Mouse (Mus musculus): Measurements from ENCODE around the gene Slc39a5. TPM values are rescaled to one million over a fixed set of nuclear protein-coding genes. Genes with fewer than 3 reads are reported as not detected.

Slc39a5 gene
- polyA plus RNA-seq, 1 experiment, result not detected

DNA sequence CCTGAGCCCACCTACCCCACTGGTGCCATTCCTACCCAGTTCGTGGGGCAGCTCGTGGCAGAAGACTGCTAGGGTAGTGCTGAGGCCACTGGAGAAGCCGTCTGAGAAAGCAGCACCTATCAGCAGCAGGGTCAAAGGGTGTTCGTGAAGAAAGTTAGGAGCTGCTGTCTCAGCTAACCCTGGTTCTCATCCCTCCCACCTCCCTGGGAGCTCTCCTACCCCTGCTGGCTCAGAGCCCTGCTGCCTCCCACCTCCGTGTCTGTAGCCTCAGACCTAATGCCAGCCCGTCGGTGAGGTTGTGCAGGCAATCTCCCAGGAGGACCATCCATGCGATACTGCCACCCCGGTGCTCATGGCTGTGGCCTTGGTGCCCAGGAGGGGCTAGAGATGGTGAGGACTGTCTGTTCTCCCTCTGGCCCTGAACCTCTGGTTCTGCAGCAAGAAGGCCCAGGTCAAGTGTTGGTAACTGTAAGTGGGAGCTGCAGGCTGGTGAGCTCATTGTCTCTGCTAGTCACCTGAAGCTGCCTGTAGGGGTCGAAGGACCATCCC is 4.2 kb downstream of the Slc39a5 start:
- H3K27ac ChIP-seq (ENCODE audit: insufficient read depth, low read length), result no peak overlapping the region
- no peak; the same call in 1 of the 2 replicates for TF ChIP-seq POLR2A (IDR thresholded peaks at IDR 0.05; ENCODE audit: low read depth, low read length)
- TF ChIP-seq CTCF (IDR thresholded peaks at IDR 0.05; ENCODE audit: borderline replicate concordance, insufficient read depth, low read length), result no peak
- H3K4me1 ChIP-seq (ENCODE audit: control insufficient read depth, insufficient read depth, low read length), result no peaks in the 10 kb centered on the region
- no peak overlapping the region for H3K4me3 ChIP-seq (ENCODE audit: insufficient read depth, low read length)

DNA sequence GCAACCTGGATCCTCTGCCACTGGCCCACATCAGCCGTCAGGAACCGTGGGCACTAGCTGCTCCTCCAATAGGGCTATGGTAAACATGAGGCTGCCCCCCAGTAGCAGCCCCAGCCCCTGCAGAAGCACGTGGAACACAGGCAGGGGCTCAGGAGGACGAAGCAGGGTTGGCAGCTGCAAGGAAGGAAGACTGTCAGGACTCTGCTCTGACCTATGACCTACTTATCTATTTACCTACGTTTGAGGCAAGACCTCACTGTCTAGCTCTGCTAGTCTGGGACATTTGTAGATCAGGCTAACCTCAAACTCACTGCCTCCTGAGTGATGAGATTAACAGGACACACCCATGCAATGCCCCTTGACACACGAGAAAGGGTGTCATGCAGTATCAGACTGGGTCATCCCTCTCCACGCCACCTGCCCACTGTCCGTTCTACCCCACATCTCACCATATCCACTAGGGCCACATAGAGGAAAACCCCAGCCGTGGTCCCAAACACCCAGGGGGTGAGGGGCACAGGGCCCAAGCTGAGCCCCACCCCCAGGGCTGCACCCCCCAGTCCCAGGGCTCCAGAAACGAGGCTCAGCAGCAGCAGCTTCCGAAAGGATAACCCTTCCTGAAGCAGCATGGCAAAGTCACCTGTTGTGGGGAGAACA is 4.9 kb downstream of the Slc39a5 start:
- no peaks in the 10 kb centered on the region for H3K4me1 ChIP-seq (ENCODE audit: control insufficient read depth, insufficient read depth, low read length)
- H3K27ac ChIP-seq (ENCODE audit: insufficient read depth, low read length), result no peak overlapping the region
- TF ChIP-seq POLR2A (IDR thresholded peaks at IDR 0.05; ENCODE audit: low read depth, low read length), result no peak
- TF ChIP-seq CTCF (IDR thresholded peaks at IDR 0.05; ENCODE audit: borderline replicate concordance, insufficient read depth, low read length), result no peak
- H3K4me3 ChIP-seq (ENCODE audit: insufficient read depth, low read length), result no peak overlapping the region

DNA sequence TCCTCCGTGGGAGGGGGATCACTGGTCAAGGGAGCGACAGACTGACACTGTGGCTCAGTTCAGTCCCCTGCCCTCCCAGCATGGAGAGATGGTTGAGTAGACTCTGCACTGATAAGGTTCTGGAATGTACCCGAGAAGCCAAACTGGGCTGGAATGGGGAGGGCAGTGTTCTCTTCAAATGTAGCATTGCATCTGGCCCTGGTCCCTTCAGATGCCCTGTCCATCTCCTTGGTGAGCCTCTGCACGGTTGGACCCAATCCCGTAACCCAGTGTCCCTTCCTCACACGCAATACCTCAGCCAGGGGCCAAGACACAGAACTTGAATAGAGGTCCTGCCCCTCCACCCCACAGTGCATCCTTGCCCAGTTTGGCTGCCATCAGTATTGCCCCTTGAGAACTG is 9.2 kb downstream of the Slc39a5 start:
- Histone ChIP-seq H3K4me3 (ENCODE audit: insufficient read depth, low read length) (no peak overlapping the region), H3K4me1 (ENCODE audit: control insufficient read depth, insufficient read depth, low read length) (no peaks in the 10 kb centered on the region), H3K27ac (ENCODE audit: insufficient read depth, low read length) (no peak overlapping the region)
- no peak for TF ChIP-seq CTCF (IDR thresholded peaks at IDR 0.05; ENCODE audit: borderline replicate concordance, insufficient read depth, low read length)
- TF ChIP-seq POLR2A (IDR thresholded peaks at IDR 0.05; ENCODE audit: low read depth, low read length), result no peak

DNA sequence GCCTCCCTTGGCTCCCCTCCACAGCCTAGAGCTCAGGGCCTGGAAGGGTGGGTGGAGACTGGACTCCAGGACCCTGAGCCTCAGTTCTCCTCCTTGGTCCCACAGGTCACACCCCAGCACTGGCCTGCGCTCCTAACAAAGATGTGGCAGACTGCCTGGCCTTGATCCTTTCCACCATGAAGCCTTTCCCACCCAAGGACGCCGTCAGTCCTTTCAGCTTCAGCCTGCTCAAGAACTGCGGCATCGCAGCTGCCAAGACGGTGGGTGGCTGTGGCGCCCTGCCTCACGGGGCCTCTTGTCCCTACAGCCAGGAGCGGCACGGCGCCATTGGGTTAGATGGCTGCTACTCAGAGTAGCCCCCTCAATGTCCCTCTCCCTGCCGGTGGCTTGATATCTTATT is 10.7 kb downstream of the Slc39a5 start:
- Histone ChIP-seq H3K4me1 (ENCODE audit: control insufficient read depth, insufficient read depth, low read length) (no peaks in the 10 kb centered on the region), H3K27ac (ENCODE audit: insufficient read depth, low read length) (no peak overlapping the region), H3K4me3 (ENCODE audit: insufficient read depth, low read length) (no peak overlapping the region)
- TF ChIP-seq POLR2A (IDR thresholded peaks at IDR 0.05; ENCODE audit: low read depth, low read length) (no peak), CTCF (IDR thresholded peaks at IDR 0.05; ENCODE audit: borderline replicate concordance, insufficient read depth, low read length) (no peak)

DNA sequence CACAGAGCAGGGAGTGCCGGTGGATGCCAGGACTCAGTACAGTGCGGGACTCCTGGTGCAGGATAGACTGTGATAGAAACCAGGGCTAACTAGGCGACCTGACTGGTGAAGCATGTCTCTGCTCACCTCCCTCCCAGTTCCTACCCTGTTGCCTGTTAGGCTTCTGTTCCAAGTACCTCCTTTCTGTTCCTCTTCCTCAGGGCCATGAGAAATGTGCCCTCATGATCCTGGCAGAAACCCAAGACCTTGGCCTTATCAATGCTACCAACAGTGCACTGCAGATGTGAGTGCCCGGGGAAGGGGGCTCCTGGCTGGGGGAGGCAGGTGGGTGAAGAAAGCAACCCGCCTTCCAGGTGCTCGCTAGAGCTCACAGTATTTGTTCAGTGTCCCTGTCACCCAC is 11.5 kb downstream of the Slc39a5 start:
- no peak overlapping the region for H3K4me3 ChIP-seq (ENCODE audit: insufficient read depth, low read length)
- no peak for TF ChIP-seq CTCF (IDR thresholded peaks at IDR 0.05; ENCODE audit: borderline replicate concordance, insufficient read depth, low read length)
- no peak for TF ChIP-seq POLR2A (IDR thresholded peaks at IDR 0.05; ENCODE audit: low read depth, low read length)
- H3K4me1 ChIP-seq (ENCODE audit: control insufficient read depth, insufficient read depth, low read length), result no peaks in the 10 kb centered on the region
- H3K27ac ChIP-seq (ENCODE audit: insufficient read depth, low read length), result no peak overlapping the region

DNA sequence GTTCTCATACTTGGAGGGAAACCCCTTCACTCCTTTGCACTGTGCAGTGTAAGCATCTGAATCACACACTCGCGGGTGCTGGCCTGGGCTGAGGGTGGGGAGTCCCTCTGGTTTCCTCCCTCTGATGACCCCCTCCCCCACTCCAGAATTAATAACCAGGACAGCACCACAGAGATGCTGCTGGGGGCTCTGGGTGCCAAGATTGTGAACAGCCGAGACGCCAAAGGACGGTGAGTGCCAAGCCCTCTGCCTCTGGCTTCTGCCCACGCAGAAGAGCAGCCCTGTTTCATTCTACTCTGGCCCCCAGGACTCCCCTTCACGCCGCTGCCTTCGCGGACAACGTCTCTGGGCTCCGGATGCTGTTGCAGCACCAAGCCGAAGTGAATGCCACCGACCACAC is 12.1 kb downstream of the Slc39a5 start:
- TF ChIP-seq CTCF (IDR thresholded peaks at IDR 0.05; ENCODE audit: borderline replicate concordance, insufficient read depth, low read length) (no peak), POLR2A (IDR thresholded peaks at IDR 0.05; ENCODE audit: low read depth, low read length) (no peak)
- no peak overlapping the region for H3K4me3 ChIP-seq (ENCODE audit: insufficient read depth, low read length)
- H3K27ac ChIP-seq (ENCODE audit: insufficient read depth, low read length), result no peak overlapping the region
- H3K4me1 ChIP-seq (ENCODE audit: control insufficient read depth, insufficient read depth, low read length), result no peaks in the 10 kb centered on the region

DNA sequence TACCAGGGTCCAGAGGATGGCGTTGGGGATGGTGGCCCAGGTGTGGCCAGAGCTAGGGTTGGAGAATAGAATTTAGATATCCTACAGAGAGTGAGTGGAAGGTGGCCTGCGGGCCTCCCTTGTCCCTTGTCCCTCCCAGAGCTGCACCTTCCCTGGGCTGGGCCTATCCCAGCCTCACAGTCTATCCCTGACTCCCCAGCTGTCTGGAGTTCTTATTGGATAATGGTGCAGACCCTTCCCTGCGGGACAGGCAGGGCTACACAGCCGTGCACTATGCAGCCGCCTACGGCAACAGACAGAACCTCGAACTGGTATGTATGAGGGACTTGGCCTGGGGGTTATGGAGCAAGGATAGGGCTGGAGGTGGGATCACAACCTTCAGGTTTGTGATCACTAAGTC is 15.1 kb downstream of the Slc39a5 start:
- no peak for TF ChIP-seq CTCF (IDR thresholded peaks at IDR 0.05; ENCODE audit: borderline replicate concordance, insufficient read depth, low read length)
- no peak for TF ChIP-seq POLR2A (IDR thresholded peaks at IDR 0.05; ENCODE audit: low read depth, low read length)

DNA sequence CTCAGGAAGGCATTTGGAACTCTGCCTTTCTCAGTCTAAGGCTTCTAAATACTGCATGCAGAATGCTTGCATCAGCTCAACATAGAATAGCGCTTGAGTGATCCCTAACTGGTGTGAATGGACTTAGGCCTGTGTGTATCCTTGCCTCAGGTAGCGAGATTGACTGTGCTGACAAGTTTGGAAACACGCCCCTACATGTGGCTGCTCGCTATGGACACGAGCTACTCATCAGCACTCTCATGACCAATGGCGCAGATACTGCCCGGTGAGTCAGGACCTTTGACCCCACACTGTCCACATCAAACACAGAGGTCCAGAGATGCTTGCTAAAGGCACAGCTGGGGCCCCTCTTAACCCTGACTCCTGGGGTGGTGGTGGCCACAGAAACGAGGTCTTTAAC is 18.5 kb downstream of the Slc39a5 start:
- no peak overlapping the region for H3K27ac ChIP-seq (ENCODE audit: insufficient read depth, low read length)
- TF ChIP-seq POLR2A (IDR thresholded peaks at IDR 0.05; ENCODE audit: low read depth, low read length) (no peak), CTCF (IDR thresholded peaks at IDR 0.05; ENCODE audit: borderline replicate concordance, insufficient read depth, low read length) (no peak)
- no peak overlapping the region for H3K4me3 ChIP-seq (ENCODE audit: insufficient read depth, low read length)
- peaks cover 2% of the 10 kb centered on the region; the same call in 1 of the 2 replicates for H3K4me1 ChIP-seq (ENCODE audit: control insufficient read depth, insufficient read depth, low read length)

More for the DNA sequence above, 15.1 kb downstream of the Slc39a5 start:
- Histone ChIP-seq H3K27ac (ENCODE audit: insufficient read depth, low read length) (no peak overlapping the region), H3K4me1 (ENCODE audit: control insufficient read depth, insufficient read depth, low read length) (no peaks in the 10 kb centered on the region), H3K4me3 (ENCODE audit: insufficient read depth, low read length) (no peak overlapping the region)

DNA sequence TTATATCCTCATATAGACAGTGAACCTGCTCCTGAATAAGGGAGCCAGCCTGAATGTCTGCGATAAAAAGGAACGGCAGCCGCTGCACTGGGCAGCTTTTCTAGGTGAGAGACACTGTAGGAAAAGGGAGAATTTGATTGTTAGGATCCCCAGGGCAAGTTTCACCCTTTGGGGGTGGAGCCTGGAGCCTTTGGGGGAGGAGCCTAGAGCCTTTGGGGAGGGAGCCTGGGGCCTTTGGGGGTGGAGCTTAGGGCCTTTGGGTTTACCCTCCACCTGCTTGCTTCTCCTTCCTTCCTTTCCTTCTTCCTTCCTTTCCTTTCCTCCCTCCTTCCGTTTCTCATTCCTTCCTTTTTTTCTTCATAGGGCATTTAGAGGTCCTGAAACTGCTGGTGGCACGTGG is 20.5 kb downstream of the Slc39a5 start:
- TF ChIP-seq POLR2A (IDR thresholded peaks at IDR 0.05; ENCODE audit: low read depth, low read length) (no peak), CTCF (IDR thresholded peaks at IDR 0.05; ENCODE audit: borderline replicate concordance, insufficient read depth, low read length) (no peak)
- Histone ChIP-seq H3K4me1 (ENCODE audit: control insufficient read depth, insufficient read depth, low read length) (peaks cover 2% of the 10 kb centered on the region; the same call in 1 of the 2 replicates), H3K4me3 (ENCODE audit: insufficient read depth, low read length) (no peak overlapping the region), H3K27ac (ENCODE audit: insufficient read depth, low read length) (no peak overlapping the region)

DNA sequence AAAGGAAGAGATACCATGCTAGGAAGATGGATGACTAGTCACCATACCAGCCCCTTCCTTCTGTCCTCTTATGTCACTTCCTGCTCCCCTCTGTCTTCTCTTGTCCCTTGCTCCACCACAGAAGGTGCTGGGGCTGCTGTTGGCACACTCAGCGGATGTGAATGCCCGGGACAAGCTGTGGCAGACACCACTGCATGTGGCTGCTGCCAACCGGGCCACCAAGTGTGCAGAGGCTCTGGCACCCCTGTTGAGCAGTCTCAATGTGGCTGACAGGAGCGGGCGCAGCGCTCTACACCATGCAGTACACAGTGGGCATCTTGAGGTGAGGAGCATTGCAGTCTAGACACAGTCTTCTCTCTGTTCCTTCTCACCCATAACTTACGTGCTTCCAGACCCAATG is 21.8 kb downstream of the Slc39a5 start:
- TF ChIP-seq POLR2A (IDR thresholded peaks at IDR 0.05; ENCODE audit: low read depth, low read length), result no peak
- no peak for TF ChIP-seq CTCF (IDR thresholded peaks at IDR 0.05; ENCODE audit: borderline replicate concordance, insufficient read depth, low read length)
- Histone ChIP-seq H3K4me3 (ENCODE audit: insufficient read depth, low read length) (no peak overlapping the region), H3K4me1 (ENCODE audit: control insufficient read depth, insufficient read depth, low read length) (peaks cover 2% of the 10 kb centered on the region; the same call in 1 of the 2 replicates), H3K27ac (ENCODE audit: insufficient read depth, low read length) (no peak overlapping the region)

Measured in embryonic fibroblast, embryonic 13.5 days (primary cell).